Mouse (Mus musculus) heart, adult 18-20 months (tissue): ENCODE data around the gene Htr3a. TPM values are rescaled to one million over a fixed set of nuclear protein-coding genes. Genes with fewer than 3 reads are reported as not detected.

Experiments
- total RNA-seq, 2 experiments: library from RNA; stranded (reverse); gene quantifications; 2 replicates each; pipeline ENCODE4 v1.2.3; 2021

Htr3a gene
- total RNA-seq, 2 experiments from 2014 or later: 0.17 TPM; not detected in 1

Other genes starting within 250 kb of the Htr3a start
- 100 to 1,000 TPM; 122 to 213 TPM for gene Zbtb16, start 74.9 kb downstream of the Htr3a start, total RNA-seq
- gene Htr3b, start 53.9 kb upstream of the Htr3a start, total RNA-seq: not detected
- 100 to 1,000 TPM; 115 to 135 TPM for gene Usp28, start 74.3 kb upstream of the Htr3a start, total RNA-seq
- gene Zw10, start 144.5 kb upstream of the Htr3a start, total RNA-seq: 10 to 100 TPM; 10.2 to 11.6 TPM
- gene Tmprss5, start 170.2 kb upstream of the Htr3a start, total RNA-seq: not detected